Mouse (Mus musculus): ENCODE measurements around the gene Wnk2.

DNA sequence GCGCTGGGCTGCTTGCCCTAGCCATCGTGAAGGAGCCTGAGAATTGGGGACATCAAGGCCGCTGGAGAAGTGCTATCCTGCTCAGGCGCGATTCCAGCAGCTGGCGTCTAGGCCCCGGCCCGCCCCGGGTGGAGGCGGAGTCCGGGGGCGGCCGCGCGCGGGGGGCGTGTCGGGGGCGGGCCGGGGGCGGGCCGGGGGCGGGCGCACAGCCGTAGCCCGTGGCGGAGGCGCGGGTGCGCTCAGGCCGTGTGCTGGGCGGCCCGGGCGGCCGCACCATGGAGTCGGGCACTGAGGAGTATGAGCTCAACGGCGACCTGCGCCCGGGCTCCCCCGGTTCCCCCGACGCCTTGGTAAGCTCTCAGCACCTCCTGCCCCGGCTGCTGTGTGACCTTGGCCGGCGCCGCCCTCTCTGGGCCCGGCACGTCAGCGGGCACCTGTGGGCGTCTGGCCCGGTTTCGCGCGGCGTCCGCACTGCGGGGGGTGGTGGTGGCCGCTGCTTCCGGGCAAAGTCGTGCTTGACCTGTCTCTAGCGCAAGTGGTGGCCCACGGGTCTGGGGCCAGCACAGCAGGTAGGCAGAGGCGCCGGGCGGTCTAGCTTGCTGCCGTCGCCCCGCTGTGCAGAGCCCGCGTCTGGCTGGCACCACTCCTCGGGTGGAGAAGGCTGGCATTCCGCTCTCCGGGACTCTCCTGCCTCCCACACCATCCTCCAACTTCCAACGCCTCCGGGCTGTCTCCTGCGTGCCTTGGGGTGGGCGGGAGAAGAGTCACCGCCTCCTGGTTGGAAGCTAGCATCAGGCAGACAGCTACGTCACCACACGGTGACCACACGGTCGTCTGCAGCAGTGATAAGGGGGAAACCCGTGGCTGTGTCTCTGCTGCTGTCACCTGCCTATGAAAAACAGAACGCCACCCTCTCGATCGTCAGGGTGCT is 39.7 kb upstream of the Wnk2 start, which contains the start of gene Ninj1:
- TF ChIP-seq CTCF (IDR thresholded peaks at IDR 0.05; ENCODE audit: control insufficient read depth, insufficient read depth, insufficient read length) (no peak), CEBPB (IDR thresholded peaks at IDR 0.05; ENCODE audit: low read depth) (no peak), MYOD1 (IDR thresholded peaks at IDR 0.05; ENCODE audit: control insufficient read depth, insufficient read length, low read depth) (peak; percentile 11), USF1 (IDR thresholded peaks at IDR 0.05; ENCODE audit: low read depth) (no peak), MYOG (IDR thresholded peaks at IDR 0.05; ENCODE audit: control insufficient read depth, extremely low read depth, insufficient read length) (no peak), FOSL1 (IDR thresholded peaks at IDR 0.05; ENCODE audit: insufficient read depth, low read length, poor library complexity, severe bottlenecking) (no peak)
